Mouse (Mus musculus) G1E (cell line): ENCODE data around the gene Mtmr14. TPM values are rescaled to one million over a fixed set of nuclear protein-coding genes. Genes with fewer than 3 reads are reported as not detected.

ENCODE experiments used
- ATAC-seq: 2 replicates; pipeline ENCODE4 v1.8.0; 2016; ENCODE audit warnings: mild to moderate bottlenecking; ENCODE audit not compliant: insufficient number of reproducible peaks, poor library complexity, low FRiP score, severe bottlenecking; ENCODE audit errors: extremely low read depth
- DNase-seq: peaks from one replicate; pipeline ENCODE4 v3.0.0; 2012; ENCODE audit warnings: low spot score
- H3K27me3 ChIP-seq: 2 replicates; pipeline ENCODE4 v1.6.1; 2012; ENCODE audit warnings: mild to moderate bottlenecking, low read length, inconsistent platforms; ENCODE audit not compliant: insufficient read depth
- H3K36me3 ChIP-seq: replicated peaks from 2 replicates; pipeline ENCODE3; 2012; ENCODE audit warnings: mild to moderate bottlenecking, inconsistent platforms
- H3K4me1 ChIP-seq: 2 replicates; pipeline ENCODE4 v1.6.1; 2012; ENCODE audit warnings: low read depth, low read length, inconsistent platforms, mixed read lengths; ENCODE audit not compliant: insufficient read depth
- H3K4me3 ChIP-seq: 2 replicates; pipeline ENCODE4 v1.5.1; 2012; ENCODE audit warnings: low read depth, mild to moderate bottlenecking, inconsistent platforms, low read length, moderate library complexity, mixed read lengths
- H3K9me3 ChIP-seq: replicated peaks from 2 replicates; pipeline ENCODE4 v1.6.1; 2012; ENCODE audit warnings: inconsistent platforms
- CTCF ChIP-seq: IDR thresholded peaks from 2 replicates; pipeline ENCODE4 v1.5.1; 2012; ENCODE audit warnings: low read depth, low read length, inconsistent platforms, mixed read lengths
- GATA1 ChIP-seq: IDR thresholded peaks from 2 replicates; pipeline ENCODE4 v1.6.1; 2012; ENCODE audit warnings: borderline replicate concordance, low read length, inconsistent platforms, mixed read lengths
- GATA2 ChIP-seq: IDR thresholded peaks from 2 replicates; pipeline ENCODE4 v1.6.1; 2012; ENCODE audit warnings: low read depth, low read length, inconsistent platforms, borderline replicate concordance
- POLR2AphosphoS5 ChIP-seq: IDR thresholded peaks from 2 replicates; pipeline ENCODE4 v1.6.1; 2012; ENCODE audit warnings: low read depth, low read length, inconsistent platforms; ENCODE audit not compliant: insufficient replicate concordance
- TAL1 ChIP-seq: conservative IDR thresholded peaks from 2 replicates; pipeline ENCODE4 v1.6.1; 2012; ENCODE audit warnings: low read depth, low read length, inconsistent platforms, mixed read lengths
- polyA plus RNA-seq: library from polyadenylated mRNA; stranded (reverse); fragments of >175 nt; gene quantifications from 2 replicates; pipeline ENCODE4 v1.2.3, GENCODE M21; 2012
- total RNA-seq, 2 experiments: library from RNA; stranded (forward) in 1 of 2; stranded (reverse) in 1 of 2; fragments of 200-1000 nt in 1 of 2; fragments of >200 nt in 1 of 2; fragmentation: Nextera tagmentation in 1 of 2; gene quantifications; 2 replicates each; pipeline ENCODE4 v1.2.3; 2014 to 2017

Mtmr14 gene
- total and polyA plus RNA-seq, 3 experiments, result 21.1 to 43.2 (median 30.6) TPM

- no peak for DNase-seq
- TF ChIP-seq CTCF, result no peak
- no peak for TF ChIP-seq POLR2AphosphoS5
- no peak for TF ChIP-seq TAL1
- TF ChIP-seq GATA1, result no peak
- no peak for TF ChIP-seq GATA2
- Histone ChIP-seq H3K36me3 (no peaks in the 10 kb centered on the region), H3K27me3 (peaks cover 12% of the 10 kb centered on the region), H3K4me3 (no peak overlapping the region), H3K4me1 (peaks cover 18% of the 10 kb centered on the region), H3K9me3 (no peaks in the 10 kb centered on the region)
- ATAC-seq, result no peak
Observed at GRCm38 (mm10) chr6:113296639-113297038, 59.0 kb downstream of the Mtmr14 start.

GRCm38 (mm10) chr6:113301350-113301749, 63.7 kb downstream of the Mtmr14 start:
- no peak for TF ChIP-seq GATA2
- TF ChIP-seq GATA1, result no peak
- no peak for TF ChIP-seq POLR2AphosphoS5
- TF ChIP-seq CTCF, result no peak
- no peak for TF ChIP-seq TAL1
- H3K9me3 ChIP-seq, result no peaks in the 10 kb centered on the region
- H3K4me3 ChIP-seq, result no peak overlapping the region
- H3K4me1 ChIP-seq, result peaks cover 37% of the 10 kb centered on the region
- H3K36me3 ChIP-seq, result no peaks in the 10 kb centered on the region
- H3K27me3 ChIP-seq, result peaks cover 7% of the 10 kb centered on the region; the same call in 1 of the 2 replicates
- DNase-seq (no peak), ATAC-seq (no peak)

- TF ChIP-seq GATA1 (no peak), CTCF (peak; percentile 17; the same call in 1 of the 2 replicates)
- Histone ChIP-seq H3K27me3 (peaks cover 7% of the 10 kb centered on the region; the same call in 1 of the 2 replicates), H3K36me3 (no peaks in the 10 kb centered on the region), H3K4me1 (peaks cover 34% of the 10 kb centered on the region), H3K4me3 (no peak overlapping the region), H3K9me3 (no peaks in the 10 kb centered on the region)
- DNase-seq (peak; percentile 72), ATAC-seq (no peak)
Observed at GRCm38 (mm10) chr6:113302258-113302657, 64.6 kb downstream of the Mtmr14 start.

- peak; percentile 97 for DNase-seq
- peaks cover 26% of the 10 kb centered on the region for H3K36me3 ChIP-seq
- H3K9me3 ChIP-seq, result no peaks in the 10 kb centered on the region
- ATAC-seq, result peak; percentile 86
- H3K27me3 ChIP-seq, result peaks cover 4% of the 10 kb centered on the region; the same call in 1 of the 2 replicates
- TF ChIP-seq GATA2, result no peak
- no peak for TF ChIP-seq POLR2AphosphoS5
- no peak for TF ChIP-seq GATA1
- TF ChIP-seq TAL1, result no peak
- no peak for TF ChIP-seq CTCF
- H3K4me3 ChIP-seq, result peak overlapping the region; percentile 84
- peaks cover 57% of the 10 kb centered on the region for H3K4me1 ChIP-seq
Observed at GRCm38 (mm10) chr6:113306322-113306985, 68.8 kb downstream of the Mtmr14 start.

- peaks cover 52% of the 10 kb centered on the region for H3K4me1 ChIP-seq
Observed at GRCm38 (mm10) chr6:113306986-113307349, 69.3 kb downstream of the Mtmr14 start, which contains the start of gene Brpf1. Gene Brpf1 (plus strand): TSS chr6:113307137.

GRCm38 (mm10) chr6:113307481-113308121, 70.0 kb downstream of the Mtmr14 start:
- ATAC-seq (no peak), DNase-seq (peak; percentile 58)
- TF ChIP-seq GATA1, result no peak
- no peak for TF ChIP-seq TAL1
- no peak for TF ChIP-seq GATA2
- no peak for TF ChIP-seq CTCF
- no peak for TF ChIP-seq POLR2AphosphoS5
- peaks cover 38% of the 10 kb centered on the region for H3K36me3 ChIP-seq
- peaks cover 48% of the 10 kb centered on the region for H3K4me1 ChIP-seq
- H3K4me3 ChIP-seq, result peak overlapping the region; percentile 84
- peaks cover 4% of the 10 kb centered on the region; the same call in 1 of the 2 replicates for H3K27me3 ChIP-seq
- no peaks in the 10 kb centered on the region for H3K9me3 ChIP-seq

More at GRCm38 (mm10) chr6:113306986-113307349, 69.3 kb downstream of the Mtmr14 start, which contains the start of gene Brpf1:
- H3K9me3 ChIP-seq, result no peaks in the 10 kb centered on the region
- peak within 1 kb of the TSS; percentile 84 for H3K4me3 ChIP-seq
- DNase-seq (peak; percentile 50), ATAC-seq (no peak)
- H3K36me3 ChIP-seq, result peaks cover 32% of the 10 kb centered on the region
- no peak for TF ChIP-seq TAL1
- no peak for TF ChIP-seq CTCF
- no peak for TF ChIP-seq GATA2
- no peak for TF ChIP-seq POLR2AphosphoS5
- H3K27me3 ChIP-seq, result peaks cover 4% of the 10 kb centered on the region; the same call in 1 of the 2 replicates
